Mouse (Mus musculus) liver, adult 2 months (tissue): ENCODE measurements at regions not wholly inside any gene's neighbourhood (a gene's known extent, or its start where the extent isn't known, plus 50 kb on each side); places are given as distances from the start of the nearest gene placed in this dataset.

Source experiments
- DNase-seq: peaks from one replicate; pipeline ENCODE4 v3.0.0-alpha.2; 2011; ENCODE audit warnings: low read depth, low spot score; ENCODE audit errors: extremely low read depth
- H3K27ac ChIP-seq: fragments of 200-500 bp; replicated peaks from 2 replicates; pipeline ENCODE4 v1.5.1; 2012; ENCODE audit warnings: low read depth, mild to moderate bottlenecking, control low read depth, inconsistent platforms, low read length; ENCODE audit not compliant: insufficient read depth
- H3K27me3 ChIP-seq: fragments of 200-500 bp; 2 replicates; pipeline ENCODE4 v1.6.1; 2012; ENCODE audit warnings: mild to moderate bottlenecking, moderate library complexity, low read length, inconsistent platforms; ENCODE audit not compliant: control insufficient read depth, insufficient read depth
- H3K36me3 ChIP-seq: fragments of 200-500 bp; 2 replicates; pipeline ENCODE4 v1.6.1; 2012; ENCODE audit warnings: low read length, inconsistent platforms; ENCODE audit not compliant: control insufficient read depth, insufficient read depth
- H3K4me1 ChIP-seq: fragments of 200-500 bp; 2 replicates; pipeline ENCODE4 v1.6.1; 2011; ENCODE audit warnings: low read length; ENCODE audit not compliant: control insufficient read depth, insufficient read depth
- H3K4me3 ChIP-seq: fragments of 200-500 bp; 2 replicates; pipeline ENCODE4 v1.5.1; 2011; ENCODE audit warnings: low read depth, mild to moderate bottlenecking, control low read depth, low read length, moderate library complexity; ENCODE audit not compliant: insufficient read depth
- H3K79me2 ChIP-seq: fragments of 200-500 bp; 2 replicates; pipeline ENCODE4 v1.6.1; 2012; ENCODE audit warnings: inconsistent platforms, mild to moderate bottlenecking, low read length, moderate library complexity; ENCODE audit not compliant: control insufficient read depth, insufficient read depth
- H3K9ac ChIP-seq: fragments of 200-500 bp; 2 replicates; pipeline ENCODE4 v1.6.1; 2012; ENCODE audit warnings: low read depth, mild to moderate bottlenecking, control low read depth, inconsistent platforms, low read length
- CTCF ChIP-seq: fragments of 200-500 bp; IDR thresholded peaks from 2 replicates; pipeline ENCODE4 v1.5.1; 2011; ENCODE audit warnings: low read depth, low read length, control low read depth
- POLR2A ChIP-seq: fragments of 200-500 bp; IDR thresholded peaks from 2 replicates; pipeline ENCODE4 v1.6.1; 2011; ENCODE audit warnings: low read length, control low read depth; ENCODE audit not compliant: insufficient read depth; ENCODE audit errors: extremely low read depth
- WGBS: fragments of 180-500 bp; shearing (Covaris S2); methylation state at CpG from one replicate; pipeline ENCODE4 v1.1.7; 2018; 5-methylcytosine and 5-hydroxymethylcytosine counted together

DNA sequence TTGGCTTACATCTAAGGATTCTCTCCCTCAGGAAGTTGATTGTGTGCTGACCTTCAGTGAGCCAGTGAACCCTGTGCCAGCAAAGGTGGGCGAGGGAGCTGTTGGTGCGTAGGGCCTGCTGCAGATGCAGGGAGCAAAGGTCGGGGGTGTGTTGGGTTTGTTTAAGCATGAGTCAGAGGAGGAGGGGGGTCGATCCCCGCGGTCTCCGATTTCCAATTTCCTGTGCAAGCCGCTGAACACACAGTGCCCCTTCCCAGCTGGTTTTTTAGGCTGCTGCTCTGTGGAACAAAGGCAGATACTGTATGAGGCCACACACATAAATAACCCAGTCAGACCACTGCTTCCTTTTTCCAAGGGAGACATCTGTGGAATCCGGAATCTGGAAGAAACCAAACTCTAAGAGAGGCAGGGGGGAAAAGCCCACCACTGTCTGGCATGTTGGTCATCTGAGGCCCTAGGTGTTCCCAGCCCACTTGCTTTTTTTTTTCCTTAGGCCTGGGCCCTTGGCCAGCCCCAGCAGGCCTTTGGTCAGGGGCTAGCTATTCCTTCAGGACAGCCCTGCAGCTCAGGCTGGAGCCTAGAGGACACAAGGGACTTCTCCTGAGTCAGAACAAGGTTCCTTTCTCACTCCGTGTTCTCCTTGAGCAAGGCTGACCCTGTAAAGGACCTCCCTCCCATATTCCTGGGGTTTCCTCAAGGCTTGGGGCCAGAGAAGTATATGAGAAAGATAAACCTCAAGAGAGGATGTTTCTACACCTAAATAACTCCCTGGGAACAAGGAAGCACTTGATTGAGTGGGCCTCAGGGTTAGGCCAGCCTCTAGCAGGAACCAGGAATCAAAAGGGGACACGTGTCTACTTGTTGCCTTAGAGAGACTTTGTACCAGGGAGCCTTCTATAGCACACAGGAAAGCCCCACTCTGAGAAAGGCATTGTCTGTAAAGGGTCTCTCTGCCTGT is 119.0 kb downstream of the Tomm20 start:
- Histone ChIP-seq H3K27ac (peak overlapping the region; percentile 99), H3K79me2 (no peaks in the 10 kb centered on the region), H3K4me1 (peaks cover 37% of the 10 kb centered on the region), H3K9ac (peak overlapping the region; percentile 13), H3K4me3 (no peak overlapping the region), H3K27me3 (no peaks in the 10 kb centered on the region), H3K36me3 (no peaks in the 10 kb centered on the region)
- WGBS: 7% methylated on average over 11 of the region's 11 CpGs
- no peak for TF ChIP-seq POLR2A
- no peak for TF ChIP-seq CTCF
- peak; percentile 86 for DNase-seq

DNA sequence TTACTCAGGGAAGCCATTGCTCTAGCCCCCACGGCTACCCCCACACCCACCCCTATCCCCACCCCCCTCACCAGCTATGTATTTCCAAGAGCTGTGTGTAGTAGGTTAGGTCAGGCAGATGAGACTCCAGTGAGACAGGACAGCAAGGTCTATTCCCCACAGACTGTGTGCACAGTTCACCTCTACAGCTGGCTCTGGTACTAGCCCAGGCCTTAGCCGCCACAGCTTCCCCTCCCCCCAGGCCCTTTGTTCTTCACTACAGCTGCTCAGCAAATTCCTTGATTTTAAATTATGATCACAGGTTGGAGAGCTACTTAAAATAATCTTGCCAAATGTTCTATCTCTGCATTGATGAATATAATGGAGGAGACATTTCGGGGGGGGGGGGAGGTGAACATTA is 119.8 kb downstream of the Tomm20 start:
- peak; percentile 77 for DNase-seq
- WGBS: 8% methylated on average over 3 of the region's 3 CpGs

GRCm38 (mm10) chr8:126824575-126825208 is 121.0 kb downstream of the Tomm20 start:
- 6% methylated on average over 10 of the region's 10 CpGs for WGBS
- H3K4me1 ChIP-seq: peaks cover 27% of the 10 kb centered on the region

More for the DNA sequence above, 119.8 kb downstream of the Tomm20 start:
- Histone ChIP-seq H3K27ac (peak overlapping the region; percentile 99), H3K36me3 (no peaks in the 10 kb centered on the region), H3K27me3 (no peaks in the 10 kb centered on the region), H3K4me3 (no peak overlapping the region), H3K4me1 (peaks cover 37% of the 10 kb centered on the region), H3K79me2 (no peaks in the 10 kb centered on the region), H3K9ac (peak overlapping the region; percentile 5; the same call in 1 of the 2 replicates)
- TF ChIP-seq POLR2A (no peak), CTCF (no peak)

GRCm38 (mm10) chr8:126822269-126822668 is 123.4 kb downstream of the Tomm20 start:
- H3K4me1 ChIP-seq: peaks cover 18% of the 10 kb centered on the region
- no peak for DNase-seq
- no peaks in the 10 kb centered on the region for H3K27me3 ChIP-seq
- no peak overlapping the region for H3K9ac ChIP-seq
- no peak for TF ChIP-seq CTCF
- no peak for TF ChIP-seq POLR2A
- no peaks in the 10 kb centered on the region for H3K36me3 ChIP-seq
- H3K4me3 ChIP-seq: no peak overlapping the region
- no peaks in the 10 kb centered on the region for H3K79me2 ChIP-seq
- over 99% methylated on average over 4 of the region's 4 CpGs for WGBS
- no peak overlapping the region for H3K27ac ChIP-seq

More at GRCm38 (mm10) chr8:126824575-126825208, 121.0 kb downstream of the Tomm20 start:
- no peaks in the 10 kb centered on the region for H3K36me3 ChIP-seq
- H3K27ac ChIP-seq: peak overlapping the region; percentile 99
- H3K79me2 ChIP-seq: no peaks in the 10 kb centered on the region
- peak overlapping the region; percentile 19 for H3K9ac ChIP-seq
- no peak overlapping the region for H3K4me3 ChIP-seq
- peak; percentile 91 for DNase-seq
- no peak for TF ChIP-seq POLR2A
- no peak for TF ChIP-seq CTCF
- H3K27me3 ChIP-seq: no peaks in the 10 kb centered on the region

DNA sequence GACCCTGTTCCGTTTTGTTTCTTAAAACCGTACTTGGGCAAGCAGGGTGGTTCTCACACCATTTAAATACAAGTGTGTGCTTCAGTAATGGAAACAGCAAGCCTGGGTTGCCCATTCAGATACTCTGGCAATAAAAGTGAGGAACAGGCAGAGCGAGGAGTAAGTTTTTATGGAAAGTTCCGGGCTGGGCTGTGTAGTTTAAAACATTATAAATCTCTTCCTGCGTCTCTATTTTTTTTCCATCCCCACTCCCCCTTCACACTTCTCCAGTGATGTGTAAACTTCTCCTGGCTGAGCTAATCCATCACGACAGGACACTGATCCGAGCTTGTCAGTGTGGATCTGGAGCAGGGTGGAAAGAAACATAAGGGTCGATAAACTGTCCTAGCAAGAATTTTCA is 124.4 kb downstream of the Tomm20 start:
- no peak overlapping the region for H3K9ac ChIP-seq
- TF ChIP-seq CTCF (no peak), POLR2A (no peak)
- no peaks in the 10 kb centered on the region for H3K27me3 ChIP-seq
- no peaks in the 10 kb centered on the region for H3K36me3 ChIP-seq
- 90% methylated on average over 8 of the region's 8 CpGs for WGBS
- H3K79me2 ChIP-seq: no peaks in the 10 kb centered on the region
- H3K27ac ChIP-seq: no peak overlapping the region
- H3K4me3 ChIP-seq: no peak overlapping the region
- peaks cover 8% of the 10 kb centered on the region; the same call in 1 of the 2 replicates for H3K4me1 ChIP-seq
- DNase-seq: no peak

DNA sequence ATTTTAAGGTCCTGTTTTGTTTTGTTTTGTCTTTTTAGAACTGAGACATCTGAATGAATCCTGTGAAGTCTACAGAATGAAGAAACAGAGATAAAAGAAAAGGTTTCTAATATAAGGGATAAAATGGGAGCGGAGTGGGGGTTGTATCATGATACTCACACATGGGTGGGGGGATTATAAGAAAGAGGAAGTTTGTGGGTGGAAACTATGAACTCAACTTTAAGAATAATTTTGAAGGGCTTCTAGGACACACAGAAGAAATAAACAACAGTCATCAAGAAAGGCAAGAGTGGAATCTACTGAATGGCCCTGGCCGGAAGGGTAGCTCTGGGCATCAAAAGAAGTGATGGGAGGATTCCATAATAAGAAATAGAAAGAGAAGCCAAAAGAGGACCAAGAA is 125.1 kb downstream of the Tomm20 start:
- DNase-seq: no peak
- H3K79me2 ChIP-seq: no peaks in the 10 kb centered on the region
- 98% methylated on average over 2 of the region's 2 CpGs for WGBS
- TF ChIP-seq POLR2A: no peak
- no peak for TF ChIP-seq CTCF
- H3K9ac ChIP-seq: no peak overlapping the region
- peaks cover 6% of the 10 kb centered on the region; the same call in 1 of the 2 replicates for H3K4me1 ChIP-seq
- H3K36me3 ChIP-seq: no peaks in the 10 kb centered on the region
- no peaks in the 10 kb centered on the region for H3K27me3 ChIP-seq
- H3K4me3 ChIP-seq: no peak overlapping the region
- no peak overlapping the region for H3K27ac ChIP-seq
